Mouse (Mus musculus) MEL (cell line): ENCODE data around the gene Myl10.

Source experiments
- BHLHE40 ChIP-seq: IDR thresholded peaks from 2 replicates; pipeline ENCODE4 v1.6.1; 2012; ENCODE audit warnings: low read depth, mild to moderate bottlenecking, inconsistent platforms, low read length, improper control_type of control experiment, borderline replicate concordance
- CHD2 ChIP-seq: IDR thresholded peaks from 2 replicates; pipeline ENCODE4 v1.6.1; 2011; ENCODE audit warnings: low read length, improper control_type of control experiment
- CTCF ChIP-seq, 3 experiments: IDR thresholded peaks in 2 of 3; conservative IDR thresholded peaks in 1 of 3; 2 replicates each; pipeline ENCODE4 v1.5.1; 2011 to 2012; ENCODE audit warnings: low read length in 3 of 3, low read depth in 2 of 3, mild to moderate bottlenecking in 2 of 3, improper control_type of control experiment in 1 of 3, inconsistent platforms in 1 of 3, mixed read lengths in 1 of 3, moderate library complexity in 1 of 3; ENCODE audit not compliant: control insufficient read depth in 1 of 3, insufficient read depth in 1 of 3, poor library complexity in 1 of 3, severe bottlenecking in 1 of 3
- EP300 ChIP-seq, 2 experiments: IDR thresholded peaks; 2 replicates each; pipeline ENCODE4 v1.6.1; 2011; ENCODE audit warnings: improper control_type of control experiment in 2 of 2, low read length in 2 of 2, low read depth in 1 of 2, mild to moderate bottlenecking in 1 of 2
- ETS1 ChIP-seq: IDR thresholded peaks from 2 replicates; pipeline ENCODE4 v1.6.1; 2012; ENCODE audit warnings: low read depth, mild to moderate bottlenecking, inconsistent platforms, low read length, improper control_type of control experiment, moderate library complexity
- MAX ChIP-seq: IDR thresholded peaks from 2 replicates; pipeline ENCODE4 v1.6.1; 2011; ENCODE audit warnings: low read length, improper control_type of control experiment
- MEF2A ChIP-seq: IDR thresholded peaks from 2 replicates; pipeline ENCODE4 v1.6.1; 2014; ENCODE audit warnings: low read depth, mild to moderate bottlenecking, inconsistent platforms, low read length, improper control_type of control experiment; ENCODE audit not compliant: poor library complexity, insufficient replicate concordance, severe bottlenecking; ENCODE audit errors: extremely low read depth
- NELFE ChIP-seq: IDR thresholded peaks from 2 replicates; pipeline ENCODE4 v1.6.1; 2011; ENCODE audit warnings: low read depth, low read length, improper control_type of control experiment
- POLR2A ChIP-seq, 2 experiments: IDR thresholded peaks; 2 replicates each; pipeline ENCODE4 v1.6.1; 2011 to 2012; ENCODE audit warnings: low read length in 2 of 2, mild to moderate bottlenecking in 2 of 2, control low read depth in 1 of 2, improper control_type of control experiment in 1 of 2, low read depth in 1 of 2, moderate library complexity in 1 of 2; ENCODE audit not compliant: control insufficient read depth in 1 of 2, insufficient read depth in 1 of 2, poor library complexity in 1 of 2
- POLR2AphosphoS2 ChIP-seq: IDR thresholded peaks from 2 replicates; pipeline ENCODE4 v1.6.1; 2011; ENCODE audit warnings: low read length, improper control_type of control experiment
- SMC3 ChIP-seq: IDR thresholded peaks from 2 replicates; pipeline ENCODE4 v1.6.1; 2011; ENCODE audit warnings: low read depth, low read length, improper control_type of control experiment
- TAL1 ChIP-seq: IDR thresholded peaks from 2 replicates; pipeline ENCODE4 v1.6.1; 2012; ENCODE audit warnings: mild to moderate bottlenecking, inconsistent platforms, low read length, moderate library complexity, mixed read lengths
- USF1 ChIP-seq: IDR thresholded peaks from 2 replicates; pipeline ENCODE4 v1.6.1; 2014; ENCODE audit warnings: low read depth, mild to moderate bottlenecking, inconsistent platforms, low read length, improper control_type of control experiment, moderate library complexity
- ZNF384 ChIP-seq: IDR thresholded peaks from 2 replicates; pipeline ENCODE4 v1.6.1; 2012; ENCODE audit warnings: low read depth, mild to moderate bottlenecking, inconsistent platforms, low read length, improper control_type of control experiment

- peak; percentile 59 to 90 (median 86) for TF ChIP-seq CTCF (IDR thresholded peaks at IDR 0.05 in 2 of 3, conservative IDR thresholded peaks at IDR 0.05 in 1 of 3; ENCODE audit: control insufficient read depth in 1 of 3, insufficient read depth in 1 of 3, low read depth in 2 of 3, low read length in 3 of 3, poor library complexity in 1 of 3, severe bottlenecking in 1 of 3)
- 0 out of 2 replicates have a peak, but pooled peaks have one; percentile 12 for TF ChIP-seq MAX
- TF ChIP-seq POLR2A (IDR thresholded peaks at IDR 0.05; ENCODE audit: control insufficient read depth in 1 of 2, insufficient read depth in 1 of 2, low read depth in 1 of 2, low read length in 2 of 2, poor library complexity in 1 of 2): no peak
- TF ChIP-seq MEF2A: no peak
- no peak for TF ChIP-seq POLR2AphosphoS2
- 0 out of 2 replicates have a peak, but pooled peaks have one; percentile 11 for TF ChIP-seq ZNF384
- no peak for TF ChIP-seq EP300 (IDR thresholded peaks at IDR 0.05; ENCODE audit: low read depth in 1 of 2, low read length in 2 of 2)
- TF ChIP-seq USF1: no peak
- no peak for TF ChIP-seq ETS1
- TF ChIP-seq TAL1: no peak
- TF ChIP-seq BHLHE40: 0 out of 2 replicates have a peak, but pooled peaks have one; percentile 15
- no peak for TF ChIP-seq NELFE
- peak; percentile 85 for TF ChIP-seq SMC3
- no peak for TF ChIP-seq CHD2
Measured at GRCm38 (mm10) chr5:136706803-136707202, 13.9 kb downstream of the Myl10 start.
